Mouse (Mus musculus) cerebellum, postnatal 14 days (tissue): ENCODE data around the gene Crtc2.
"Not testable (repeated sequence)": the region's sequence is repeated elsewhere in the genome, so short reads cannot be mapped to it uniquely, and the experiment has no call there.

Experiments used
- DNase-seq, 2 experiments: peaks; one replicate each; pipeline ENCODE4 v3.0.0; 2021; ENCODE audit warnings: mixed read lengths in 2 of 2

Gene Crtc2

GRCm38 (mm10) chr3:90242984-90243775 lies 10.8 kb upstream of the Crtc2 start, which contains the start of gene Creb3l4:
TSS of gene Creb3l4 (minus strand) at chr3:90243512.
- DNase-seq = no peak

DNA sequence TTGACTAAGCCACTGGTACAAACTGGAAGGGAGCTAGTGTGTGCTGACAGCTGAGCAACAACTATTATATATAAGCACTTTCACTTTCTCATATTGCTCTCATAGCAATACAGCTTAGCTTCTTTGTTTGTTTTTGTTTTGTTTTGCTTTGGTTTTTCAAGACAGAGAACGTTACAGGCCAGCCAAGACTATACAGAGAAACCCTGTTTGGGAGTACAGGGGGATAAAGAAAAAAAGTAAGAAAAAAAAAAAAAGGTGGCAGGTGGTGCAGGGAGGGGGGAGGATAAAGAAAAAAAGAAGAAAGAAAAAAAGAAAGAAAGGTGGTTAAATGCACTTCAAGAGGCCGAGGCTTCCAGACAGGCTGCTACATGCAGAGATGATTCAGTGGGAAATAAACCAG lies 8.6 kb upstream of the Crtc2 start:
- no peak for DNase-seq

DNA sequence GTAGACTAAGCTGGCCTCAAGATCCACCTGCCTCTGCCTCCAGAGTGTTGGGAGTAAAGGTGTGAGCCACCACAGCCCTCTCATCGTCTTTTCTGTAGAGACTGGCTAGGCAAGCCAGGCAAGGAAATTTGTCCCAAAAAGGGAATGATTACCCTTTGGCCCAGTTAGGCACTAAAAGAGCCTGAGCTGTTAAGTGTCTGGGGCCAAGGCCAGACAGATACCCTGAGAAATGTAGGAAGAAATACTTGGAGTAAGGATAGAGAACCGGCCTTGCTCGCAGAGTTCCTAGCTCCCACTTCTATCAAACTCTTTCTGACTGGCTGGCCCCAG lies 6.4 kb upstream of the Crtc2 start:
- no peak for DNase-seq

GRCm38 (mm10) chr3:90247960-90248745 lies 5.8 kb upstream of the Crtc2 start, which contains the start of gene Slc39a1:
TSS of gene Slc39a1 (plus strand) at chr3:90248172.
- DNase-seq = peak; percentile 93 to 95

- peak in 1 of 2 experiments; percentile 42 for DNase-seq
Measured at GRCm38 (mm10) chr3:90248746-90249100, 5.2 kb upstream of the Crtc2 start.

DNA sequence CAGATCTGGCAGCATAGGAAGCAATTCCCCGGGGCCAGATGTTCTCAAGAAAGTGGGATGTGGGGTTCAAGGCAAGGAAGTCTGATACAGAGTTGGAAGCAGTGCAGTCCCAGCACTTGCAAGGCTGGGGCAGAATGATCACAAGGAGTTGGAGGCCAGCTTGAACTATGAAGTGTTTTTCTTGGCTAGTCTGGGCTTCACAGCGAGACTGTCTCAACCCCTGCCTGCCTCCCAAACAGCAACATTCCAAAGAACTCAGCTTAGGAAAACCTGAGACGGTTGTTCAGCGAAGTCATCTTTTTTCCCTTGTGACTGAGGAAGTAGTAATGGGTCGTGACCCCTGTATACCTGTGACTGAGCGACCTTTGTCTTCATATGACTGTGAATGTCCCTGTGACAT lies 3.2 kb upstream of the Crtc2 start:
- no peak for DNase-seq

DNA sequence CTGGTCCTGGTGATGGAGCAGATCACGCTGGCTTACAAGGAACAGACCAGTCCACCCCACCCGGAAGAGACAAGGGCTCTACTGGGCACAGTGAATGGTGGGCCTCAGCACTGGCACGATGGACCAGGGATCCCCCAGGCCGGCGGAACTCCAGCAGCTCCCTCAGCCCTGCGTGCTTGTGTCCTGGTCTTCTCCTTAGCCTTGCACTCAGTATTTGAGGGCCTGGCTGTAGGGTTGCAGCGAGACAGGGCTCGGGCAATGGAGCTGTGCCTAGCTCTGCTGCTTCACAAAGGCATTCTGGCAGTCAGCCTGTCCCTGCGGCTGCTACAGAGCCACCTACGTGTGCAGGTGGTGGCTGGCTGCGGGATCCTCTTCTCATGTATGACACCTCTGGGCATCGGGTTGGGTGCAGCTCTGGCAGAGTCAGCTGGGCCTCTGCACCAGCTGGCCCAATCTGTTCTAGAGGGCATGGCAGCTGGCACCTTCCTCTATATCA lies 2.2 kb upstream of the Crtc2 start:
- not testable (repeated sequence) for DNase-seq

DNA sequence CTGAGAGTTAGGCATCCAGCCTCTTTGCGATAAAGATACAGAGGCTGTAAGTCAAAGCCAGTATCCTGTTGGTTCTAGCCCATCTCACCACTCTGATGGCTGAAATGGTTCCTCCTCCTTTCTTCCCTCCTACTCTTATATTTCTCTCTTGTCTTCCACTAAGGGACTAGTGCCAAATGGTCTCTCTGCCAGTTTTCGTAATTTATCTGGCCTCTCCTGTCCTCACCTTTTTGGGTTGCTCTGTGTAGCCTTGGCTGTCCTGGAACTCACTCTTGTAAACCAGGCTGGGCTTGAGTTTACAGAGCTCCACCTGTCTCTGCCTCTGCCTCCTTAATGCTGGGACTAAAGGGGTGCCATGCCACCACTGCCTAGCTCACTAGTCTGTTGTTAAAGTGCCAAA lies 1.3 kb upstream of the Crtc2 start:
- peak in 1 of 2 experiments; percentile 43 for DNase-seq

- peak in 1 of 2 experiments; percentile 1 for DNase-seq
Measured at GRCm38 (mm10) chr3:90253174-90253573, 789 bp upstream of the Crtc2 start.

DNA sequence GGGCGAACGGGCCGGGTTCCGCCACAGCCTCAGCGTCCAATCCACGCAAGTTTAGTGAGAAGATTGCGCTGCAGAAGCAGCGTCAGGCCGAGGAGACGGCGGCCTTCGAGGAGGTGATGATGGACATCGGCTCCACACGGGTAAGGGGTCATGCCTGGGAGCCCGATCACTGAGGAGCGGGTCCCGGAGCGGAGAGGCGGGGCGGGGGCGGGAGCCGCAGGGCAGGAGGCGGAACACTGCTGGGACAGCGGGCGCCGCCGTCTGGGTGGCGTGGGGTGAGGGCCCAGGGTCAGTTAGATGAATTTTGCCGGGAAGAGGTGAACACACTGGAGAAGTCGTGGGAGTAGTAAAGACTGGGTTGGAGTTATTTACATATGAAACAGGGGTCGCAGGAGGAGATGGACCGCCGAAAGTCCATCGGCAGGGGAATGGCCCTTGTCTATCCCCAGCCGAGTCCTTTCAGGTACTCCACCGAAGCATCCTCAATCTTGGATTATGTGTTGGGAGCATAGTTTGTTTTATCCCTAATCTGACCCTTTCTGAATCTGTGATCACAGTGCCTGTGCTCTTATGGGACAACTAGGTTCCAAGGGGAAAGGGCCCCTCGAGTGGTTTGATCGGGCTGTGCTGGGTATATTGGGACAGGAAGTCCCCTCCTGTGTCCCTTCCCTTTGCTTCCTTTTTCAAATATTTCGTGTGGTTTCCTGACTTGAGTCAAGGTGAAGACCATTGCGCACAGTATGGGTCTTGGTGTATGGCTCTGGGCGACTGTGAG lies 643 bp downstream of the Crtc2 start:
- DNase-seq = no peak

- no peak for DNase-seq
Measured at GRCm38 (mm10) chr3:90255194-90255565, 1.2 kb downstream of the Crtc2 start.

DNA sequence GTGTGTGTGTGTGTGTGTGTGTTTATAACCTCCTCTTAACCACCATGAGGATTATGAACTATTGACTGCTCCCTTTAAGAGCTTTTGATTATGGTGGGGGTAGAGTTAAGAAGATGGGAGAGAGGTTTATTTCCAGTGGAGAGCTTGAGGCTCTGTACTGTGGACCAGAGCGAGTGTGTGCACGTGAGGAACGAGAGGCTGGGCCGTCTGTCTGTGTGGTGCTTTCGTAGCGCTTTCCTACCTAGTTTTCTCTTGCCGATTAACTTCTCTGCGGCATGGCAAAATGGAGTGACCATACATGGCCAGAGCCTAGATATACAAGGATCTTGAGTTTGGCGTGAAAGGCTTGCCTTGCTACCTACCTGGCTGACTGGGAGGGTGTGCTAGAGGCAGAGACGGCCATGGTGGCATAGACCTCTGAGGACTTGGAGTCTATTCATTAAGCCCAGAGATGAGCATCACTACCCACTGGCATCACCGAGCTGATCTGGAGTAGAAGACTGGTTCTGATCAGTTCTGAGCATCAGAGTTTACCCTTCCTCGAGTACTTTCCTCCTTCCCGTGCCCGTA lies 1.9 kb downstream of the Crtc2 start:
- DNase-seq = peak in 1 of 2 experiments; percentile 41

DNA sequence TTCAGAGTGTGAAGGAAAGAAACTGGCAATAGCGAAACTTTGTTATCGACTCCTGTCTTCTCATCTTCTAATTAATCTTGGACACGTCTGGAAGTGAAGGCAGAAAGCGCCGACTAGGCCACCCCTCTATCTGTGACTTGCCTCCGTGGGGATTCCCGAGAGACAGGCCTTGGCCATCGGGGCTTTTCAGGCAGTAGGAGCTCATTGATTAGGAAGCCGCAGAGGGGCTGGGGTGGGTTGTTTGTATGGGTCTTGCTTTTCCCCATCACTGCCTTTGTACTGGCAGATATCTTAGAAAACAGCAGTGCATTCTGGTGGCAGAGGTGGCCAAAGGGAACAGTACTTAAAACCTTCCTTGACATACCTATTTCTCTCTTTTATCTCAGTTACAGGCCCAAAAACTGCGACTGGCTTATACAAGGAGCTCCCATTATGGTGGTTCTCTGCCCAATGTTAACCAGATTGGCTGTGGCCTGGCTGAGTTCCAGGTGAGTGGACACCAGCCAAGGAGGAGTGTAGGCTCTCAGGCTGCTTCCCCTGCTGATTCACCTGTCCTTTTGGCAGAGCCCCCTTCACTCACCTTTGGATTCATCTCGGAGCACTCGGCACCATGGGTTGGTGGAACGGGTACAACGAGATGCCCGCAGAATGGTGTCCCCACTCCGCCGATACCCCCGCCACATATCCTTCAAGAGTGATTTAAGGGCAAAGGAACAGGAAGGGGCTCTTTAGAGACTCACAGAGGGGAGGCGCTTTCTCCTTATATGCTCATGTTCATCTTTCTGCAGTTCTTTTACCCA lies 3.0 kb downstream of the Crtc2 start:
- DNase-seq = peak; percentile 99 to 100

- peak in 1 of 2 experiments; percentile 29 for DNase-seq
Measured at GRCm38 (mm10) chr3:90258521-90258920, 4.6 kb downstream of the Crtc2 start.

GRCm38 (mm10) chr3:90263121-90263771 lies 9.3 kb downstream of the Crtc2 start:
- peak in 1 of 2 experiments; percentile 9 for DNase-seq

DNA sequence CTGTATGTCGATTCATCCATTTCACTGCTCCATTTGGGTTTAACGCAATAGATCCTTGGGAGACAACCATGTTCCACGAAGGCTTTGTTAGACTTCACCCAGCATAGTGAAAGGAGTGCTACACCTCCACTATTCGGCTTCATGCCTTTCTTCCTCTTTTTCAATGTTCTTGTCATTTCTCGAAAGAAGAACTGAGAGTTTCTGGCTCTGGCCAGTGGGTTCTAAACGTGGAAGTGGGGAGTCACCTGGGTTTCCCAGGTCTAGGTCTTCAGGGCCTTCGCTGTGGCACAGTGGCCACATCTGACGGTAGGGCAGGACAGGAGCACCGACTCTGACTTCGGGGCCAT lies 10.7 kb downstream of the Crtc2 start:
- no peak for DNase-seq

GRCm38 (mm10) chr3:90265034-90265931 lies 11.3 kb downstream of the Crtc2 start, which contains the start of gene Dennd4b:
TSS of gene Dennd4b (plus strand) at chr3:90265185.
- DNase-seq = peak; percentile 94 to 97

DNA sequence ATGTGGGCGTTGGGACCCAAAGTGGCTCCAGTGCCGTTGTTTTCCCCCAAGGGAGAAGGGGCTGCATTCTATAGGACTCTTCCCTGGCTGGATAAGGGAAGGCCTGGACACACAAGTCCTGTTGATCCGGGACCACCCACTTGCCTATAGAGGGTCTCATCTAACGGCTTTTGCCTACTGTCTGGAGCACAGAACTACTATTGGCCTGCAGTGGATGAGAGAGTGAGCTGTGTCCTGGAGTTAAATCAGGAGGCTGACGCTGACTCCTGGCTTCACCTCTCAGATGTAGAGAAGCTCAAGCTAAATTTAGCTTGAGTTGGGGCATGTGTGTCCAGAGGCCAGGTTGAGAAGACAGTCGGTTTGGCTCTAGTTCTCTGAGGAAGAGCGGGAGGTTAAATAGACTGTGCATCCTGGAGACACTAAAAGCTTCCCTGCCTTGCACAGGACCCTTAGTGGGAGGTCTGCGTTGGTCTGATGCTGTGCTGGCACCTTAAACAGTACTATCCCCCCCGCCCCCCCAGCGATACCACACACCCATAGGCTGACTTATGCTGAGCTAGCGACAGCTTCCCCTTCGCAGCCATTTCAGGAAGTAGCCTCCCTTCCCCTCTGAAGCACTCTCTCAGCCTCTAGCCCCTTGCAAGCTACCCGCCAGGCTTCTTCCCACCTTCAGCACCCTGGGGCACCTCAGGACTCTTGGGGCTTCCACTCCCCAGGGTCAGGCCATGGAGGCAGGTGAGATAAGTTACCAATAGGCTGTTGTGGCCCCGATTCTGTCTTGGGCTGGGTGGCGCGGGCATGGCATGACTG lies 12.2 kb downstream of the Crtc2 start:
- peak in 1 of 2 experiments; percentile 67 for DNase-seq
